Mouse (Mus musculus): ENCODE results near the gene Pacrg.

GRCm38 (mm10) chr17:10355746-10356145, 484.4 kb downstream of the Pacrg start:
- TF ChIP-seq CTCF (IDR thresholded peaks at IDR 0.05; ENCODE audit: low read depth) (no peak), EP300 (IDR thresholded peaks at IDR 0.05; ENCODE audit: low read depth) (no peak)
